Mouse (Mus musculus) midbrain, embryonic 11.5 days (tissue): ENCODE measurements at regions not wholly inside any gene's neighbourhood (a gene's known extent, or its start where the extent isn't known, plus 50 kb on each side); places are given as distances from the start of the nearest gene placed in this dataset.
A peak's percentile ranks its signal among the peaks of the same experiment; 100 is the strongest.

Source experiments
- ATAC-seq: fragments of 200-750 bp; cut with Nextera tagmentation; 2 replicates; pipeline ENCODE4 v1.8.0; 2017; ENCODE audit warnings: moderate TSS enrichment, moderate library complexity; ENCODE audit not compliant: low FRiP score
- DNase-seq: peaks from one replicate; pipeline ENCODE4 v3.0.0; 2015; ENCODE audit warnings: low spot score; ENCODE audit errors: missing footprints
- H3K27ac ChIP-seq: fragments of 300-500 bp; sonication (generic); 2 replicates; pipeline ENCODE4 v1.5.1; 2014; ENCODE audit warnings: low read depth, low read length
- H3K27me3 ChIP-seq: fragments of 300-500 bp; sonication (generic); 2 replicates; pipeline ENCODE4 v1.6.1; 2014; ENCODE audit warnings: mild to moderate bottlenecking, low read length, moderate library complexity, mixed read lengths; ENCODE audit not compliant: control insufficient read depth, insufficient read depth
- H3K36me3 ChIP-seq: fragments of 300-500 bp; sonication (generic); 2 replicates; pipeline ENCODE4 v1.6.1; 2014; ENCODE audit warnings: mild to moderate bottlenecking, low read length, moderate library complexity, mixed read lengths; ENCODE audit not compliant: control insufficient read depth, insufficient read depth
- H3K4me1 ChIP-seq: fragments of 300-500 bp; sonication (generic); 2 replicates; pipeline ENCODE4 v1.6.1; 2014; ENCODE audit warnings: low read length; ENCODE audit not compliant: control insufficient read depth, insufficient read depth
- H3K4me2 ChIP-seq: fragments of 300-500 bp; sonication (generic); 2 replicates; pipeline ENCODE4 v1.6.1; 2014; ENCODE audit warnings: mild to moderate bottlenecking, moderate library complexity
- H3K4me3 ChIP-seq: fragments of 300-500 bp; sonication (generic); 2 replicates; pipeline ENCODE4 v1.5.1; 2014; ENCODE audit warnings: low read depth, low read length
- H3K9ac ChIP-seq: fragments of 300-500 bp; sonication (generic); 2 replicates; pipeline ENCODE4 v1.6.1; 2014; ENCODE audit warnings: low read length
- H3K9me3 ChIP-seq: fragments of 300-500 bp; sonication (generic); 2 replicates; pipeline ENCODE4 v1.6.1; 2016; ENCODE audit warnings: low read length; ENCODE audit not compliant: control insufficient read depth
- WGBS: fragments of 180-500 bp; shearing (Covaris S2); extraction: QIAGEN DNeasy Blood & Tissue Kit; methylation state at CpG from one replicate; pipeline ENCODE4 v1.1.7; 2014; 5-methylcytosine and 5-hydroxymethylcytosine counted together

DNA sequence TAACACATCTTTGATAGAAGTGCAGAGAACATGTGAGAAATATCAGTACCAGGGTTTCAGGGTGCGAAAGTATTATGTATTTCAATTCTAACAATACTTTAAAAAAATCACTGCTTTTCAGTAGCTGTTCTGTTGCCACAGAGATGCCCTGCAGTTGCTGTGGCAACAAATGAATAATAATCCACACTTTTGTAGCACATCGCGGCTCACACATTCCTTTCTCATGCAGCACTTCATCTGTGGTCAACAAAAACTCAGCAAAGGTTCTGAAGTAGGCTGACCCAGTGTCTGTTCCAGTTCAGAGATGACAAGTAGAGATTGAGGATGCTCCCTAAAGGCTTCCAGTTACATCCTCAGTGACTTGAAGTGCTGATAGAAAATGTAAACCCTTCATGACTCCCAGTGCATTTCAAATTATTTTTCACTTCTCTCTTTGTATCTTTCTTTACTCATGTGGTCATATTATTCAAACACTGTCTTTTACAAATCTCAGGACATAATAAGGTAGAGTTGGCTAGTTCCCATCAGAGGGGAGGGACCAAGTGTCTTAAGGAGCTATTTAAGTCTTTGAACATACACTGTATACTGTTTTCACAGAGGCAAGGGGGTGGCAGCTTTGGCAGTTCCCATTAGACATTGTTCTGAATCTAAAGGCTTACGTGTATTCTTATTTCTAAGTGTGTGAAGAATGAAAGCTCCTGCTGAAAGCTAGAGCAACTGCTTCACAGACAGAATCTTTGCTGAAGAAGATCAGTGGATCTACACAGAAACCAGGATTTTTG is 460.6 kb upstream of the Slit2 start:
- no peaks in the 10 kb centered on the region for H3K36me3 ChIP-seq
- H3K27me3 ChIP-seq, result no peaks in the 10 kb centered on the region
- H3K9me3 ChIP-seq, result no peaks in the 10 kb centered on the region
- WGBS, result 38% methylated on average over 4 of the region's 4 CpGs
- H3K27ac ChIP-seq, result no peak overlapping the region
- H3K9ac ChIP-seq, result no peak overlapping the region
- ATAC-seq (peak; percentile 71), DNase-seq (peak; percentile 83)
- H3K4me3 ChIP-seq, result no peak overlapping the region
- peaks cover 5% of the 10 kb centered on the region; the same call in 1 of the 2 replicates for H3K4me1 ChIP-seq
- H3K4me2 ChIP-seq, result no peak overlapping the region

- Histone ChIP-seq H3K27ac (no peak overlapping the region), H3K36me3 (no peaks in the 10 kb centered on the region), H3K9me3 (no peaks in the 10 kb centered on the region), H3K27me3 (no peaks in the 10 kb centered on the region), H3K9ac (no peak overlapping the region), H3K4me3 (no peak overlapping the region), H3K4me2 (no peak overlapping the region), H3K4me1 (no peaks in the 10 kb centered on the region)
- WGBS, result 85% methylated on average over 7 of the region's 7 CpGs
- no peak for DNase-seq
- ATAC-seq, result no peak
Measured at GRCm38 (mm10) chr5:47528671-47529070, 454.3 kb upstream of the Slit2 start.

- Histone ChIP-seq H3K9me3 (no peaks in the 10 kb centered on the region), H3K36me3 (no peaks in the 10 kb centered on the region), H3K4me1 (no peaks in the 10 kb centered on the region), H3K4me2 (no peak overlapping the region), H3K4me3 (no peak overlapping the region), H3K27me3 (no peaks in the 10 kb centered on the region), H3K9ac (no peak overlapping the region), H3K27ac (no peak overlapping the region)
- ATAC-seq (no peak), DNase-seq (no peak)
Measured at GRCm38 (mm10) chr5:47537532-47537931, 445.4 kb upstream of the Slit2 start.

- no peak overlapping the region for H3K4me2 ChIP-seq
- ATAC-seq, result no peak
- H3K27me3 ChIP-seq, result no peaks in the 10 kb centered on the region
- 55% methylated on average over 1 of the region's 1 CpGs for WGBS
- H3K27ac ChIP-seq, result no peak overlapping the region
- H3K36me3 ChIP-seq, result no peaks in the 10 kb centered on the region
- no peaks in the 10 kb centered on the region for H3K4me1 ChIP-seq
- H3K9ac ChIP-seq, result no peak overlapping the region
- no peak overlapping the region for H3K4me3 ChIP-seq
- DNase-seq, result no peak
- no peaks in the 10 kb centered on the region for H3K9me3 ChIP-seq
Measured at GRCm38 (mm10) chr5:47542248-47542647, 440.7 kb upstream of the Slit2 start.

- Histone ChIP-seq H3K36me3 (no peaks in the 10 kb centered on the region), H3K27ac (no peak overlapping the region), H3K4me3 (no peak overlapping the region), H3K4me1 (no peaks in the 10 kb centered on the region), H3K9ac (no peak overlapping the region), H3K4me2 (no peak overlapping the region), H3K9me3 (no peaks in the 10 kb centered on the region), H3K27me3 (no peaks in the 10 kb centered on the region)
- 83% methylated on average over 1 of the region's 1 CpGs for WGBS
- DNase-seq (no peak), ATAC-seq (no peak; the same call in 1 of the 2 replicates)
Measured at GRCm38 (mm10) chr5:47556717-47557116, 426.2 kb upstream of the Slit2 start.

DNA sequence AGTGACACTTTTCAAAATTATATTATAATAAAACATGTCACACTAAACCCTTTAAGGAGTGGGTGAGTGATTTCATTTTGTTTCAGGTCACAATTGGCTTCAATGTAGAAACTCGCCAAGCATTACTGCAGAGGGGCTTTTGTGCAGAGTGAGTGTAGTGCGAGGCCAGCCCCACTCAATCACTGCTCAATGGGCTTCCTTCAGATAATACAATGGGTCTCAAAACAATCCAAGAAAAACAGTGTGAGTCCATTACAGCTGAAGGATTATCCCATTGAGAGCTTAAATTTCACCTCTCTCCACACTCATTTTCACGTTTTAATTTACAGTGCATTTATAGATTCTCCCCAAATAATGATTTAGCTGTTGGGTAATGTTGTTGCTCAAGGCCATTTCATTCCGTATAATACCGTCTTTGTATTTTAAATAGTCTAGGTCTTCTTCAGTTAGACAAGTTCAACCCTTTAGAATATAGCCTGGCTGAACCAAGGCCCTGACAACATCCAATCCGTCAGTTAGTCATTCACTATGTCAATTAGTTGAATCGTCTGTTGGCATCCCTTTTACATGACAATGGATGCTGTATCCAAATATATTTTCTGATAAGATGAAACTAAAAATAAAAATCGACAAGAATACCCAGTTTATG is 425.7 kb upstream of the Slit2 start:
- no peaks in the 10 kb centered on the region for H3K36me3 ChIP-seq
- WGBS, result 38% methylated on average over 8 of the region's 8 CpGs

More for the DNA sequence above, 425.7 kb upstream of the Slit2 start:
- no peak for DNase-seq
- no peaks in the 10 kb centered on the region for H3K9me3 ChIP-seq
- ATAC-seq, result peak; percentile 48; the same call in 1 of the 2 replicates
- H3K4me2 ChIP-seq, result no peak overlapping the region
- no peak overlapping the region for H3K9ac ChIP-seq
- no peaks in the 10 kb centered on the region for H3K27me3 ChIP-seq
- no peak overlapping the region for H3K27ac ChIP-seq
- no peak overlapping the region for H3K4me3 ChIP-seq
- no peaks in the 10 kb centered on the region for H3K4me1 ChIP-seq
